In the genomic region with DNA sequence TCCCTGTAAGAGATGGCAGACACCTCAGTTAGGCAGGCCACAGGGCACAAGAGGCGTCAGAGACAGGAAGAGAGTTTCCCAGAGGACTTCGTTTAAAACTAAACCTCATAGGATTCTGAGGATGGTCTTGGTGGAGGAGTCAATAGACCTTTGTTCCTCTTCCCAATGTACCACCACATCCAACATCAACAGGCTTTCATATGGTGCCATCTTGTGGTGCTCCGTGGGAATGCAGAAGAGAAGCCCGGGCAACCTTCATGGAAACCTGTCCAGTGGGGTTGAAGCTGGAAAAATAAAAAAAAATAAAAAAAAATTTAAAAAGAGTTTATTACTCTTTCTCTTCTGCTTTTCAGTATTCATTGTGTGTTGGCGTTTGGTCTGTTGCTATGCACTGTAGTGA, we compare ENCODE assay signal across 8 mouse cellular contexts. TPM values are rescaled to one million over a fixed set of nuclear protein-coding genes. Genes with fewer than 3 reads are reported as not detected.
DNase-seq lines count a peak whose midpoint lies in the region; ATAC-seq and TF ChIP-seq lines count a peak whose summit lies in the region.
"Not testable (repeated sequence)": the region's sequence is repeated elsewhere in the genome, so short reads cannot be mapped to it uniquely, and the experiment has no call there.

No protein-coding gene starts in this region.

- not testable (repeated sequence) for TF ChIP-seq EP300 in stomach, postnatal 0 days (optimal IDR thresholded peaks at IDR 0.05)

- H3K9me3 ChIP-seq in embryonic facial prominence, embryonic 11.5 days (replicated peaks; ENCODE audit: control insufficient read depth, low read length); midbrain, embryonic 11.5 days (ENCODE audit: control insufficient read depth, low read length); stomach, postnatal 0 days (ENCODE audit: control insufficient read depth, low read length): not testable (repeated sequence)

- not testable (repeated sequence) for H3K4me1 ChIP-seq in embryonic facial prominence, embryonic 11.5 days (ENCODE audit: control insufficient read depth, insufficient read depth, low read length); midbrain, embryonic 11.5 days (ENCODE audit: control insufficient read depth, insufficient read depth, low read length); stomach, postnatal 0 days (replicated peaks; ENCODE audit: control insufficient read depth, insufficient read depth)

- not testable (repeated sequence) for H3K36me3 ChIP-seq in embryonic facial prominence, embryonic 11.5 days (replicated peaks; ENCODE audit: control insufficient read depth, insufficient read depth, low read depth, low read length); midbrain, embryonic 11.5 days (ENCODE audit: control insufficient read depth, insufficient read depth, low read length); stomach, postnatal 0 days (ENCODE audit: control insufficient read depth, insufficient read depth, low read length)

- H3K9ac ChIP-seq in embryonic facial prominence, embryonic 11.5 days (replicated peaks; ENCODE audit: low read length); midbrain, embryonic 11.5 days (ENCODE audit: low read length); stomach, postnatal 0 days (ENCODE audit: low read length): not testable (repeated sequence)

- not testable (repeated sequence) for H3K27me3 ChIP-seq in embryonic facial prominence, embryonic 11.5 days (ENCODE audit: control insufficient read depth, insufficient read depth, low read length); midbrain, embryonic 11.5 days (ENCODE audit: control insufficient read depth, insufficient read depth, low read length); stomach, postnatal 0 days (ENCODE audit: control insufficient read depth, insufficient read depth, low read length)

- intact Hi-C loops in left cerebral cortex, postnatal 4 days (cut with DNase I): not testable (repeated sequence)

- not testable (repeated sequence) for H3K4me3 ChIP-seq in embryonic facial prominence, embryonic 11.5 days (ENCODE audit: low read depth, low read length); midbrain, embryonic 11.5 days (ENCODE audit: low read depth, low read length); stomach, postnatal 0 days (ENCODE audit: low read depth, low read length)

- not testable (repeated sequence) for H3K27ac ChIP-seq in embryonic facial prominence, embryonic 11.5 days (replicated peaks; ENCODE audit: low read depth, low read length); midbrain, embryonic 11.5 days (ENCODE audit: low read depth, low read length); stomach, postnatal 0 days (replicated peaks)

- DNase-seq in ES-CJ7 (ENCODE audit: low read depth, low spot score): peak; percentile 55
- peak; percentile 40 for DNase-seq in c-Kit-positive CD71-negative TER-119-negative erythroid progenitor cells, embryonic 14.5 days (ENCODE audit: low read depth)
- peak; percentile 75 for DNase-seq in embryonic facial prominence, embryonic 11.5 days (ENCODE audit: low spot score)
- DNase-seq in heart, adult 18-20 months: peak; percentile 29 to 84
- peak; percentile 78 for DNase-seq in kidney, postnatal 10 days
- DNase-seq in left cerebral cortex, postnatal 4 days: peak; percentile 66
- DNase-seq in midbrain, embryonic 11.5 days (ENCODE audit: low spot score, missing footprints): peak; percentile 96
- DNase-seq in stomach, postnatal 0 days (ENCODE audit: low spot score): peak; percentile 69

- WGBS in embryonic facial prominence, embryonic 11.5 days: 14% methylated on average over 5 of the region's 5 CpGs
- WGBS in midbrain, embryonic 11.5 days: 31% methylated on average over 5 of the region's 5 CpGs
- WGBS in stomach, postnatal 0 days: 17% methylated on average over 5 of the region's 5 CpGs

- peak; percentile 82 for TF ChIP-seq CTCF in stomach, postnatal 0 days (IDR thresholded peaks at IDR 0.05; ENCODE audit: low read depth)

- not testable (repeated sequence) for H3K4me2 ChIP-seq in embryonic facial prominence, embryonic 11.5 days (ENCODE audit: low read depth, low read length); midbrain, embryonic 11.5 days; stomach, postnatal 0 days (replicated peaks; ENCODE audit: low read depth)

- not testable (repeated sequence) for ATAC-seq in embryonic facial prominence, embryonic 11.5 days (replicated peaks; ENCODE audit: insufficient number of reproducible peaks, low FRiP score, low TSS enrichment, low read depth); stomach, postnatal 0 days (ENCODE audit: low FRiP score, low TSS enrichment)
- ATAC-seq in midbrain, embryonic 11.5 days (ENCODE audit: low FRiP score): peak; percentile 44; the same call in 1 of the 2 replicates

RNA-seq across cellular contexts. Expression of gene Susd5, which starts 59.7 kb away (rescaled TPM):
- 0.81 and 1.2 TPM in 2 replicates for polyA plus RNA-seq in embryonic facial prominence, embryonic 11.5 days (2014; fragmentation: Nextera tagmentation; extraction: Ambion mirVana)
- 1 to 10 TPM; 1.1 to 1.2 TPM for total RNA-seq in heart, adult 18-20 months (2021)
- 1 to 10 TPM; 1.6 to 1.9 TPM for total RNA-seq in left cerebral cortex, postnatal 4 days (2021)
- 0.19 and 0.30 TPM in 2 replicates for polyA plus RNA-seq in midbrain, embryonic 11.5 days (2014; fragmentation: Nextera tagmentation; extraction: Ambion mirVana)
- 0.23 and 0.29 TPM in 2 replicates for polyA plus RNA-seq in stomach, postnatal 0 days (2015; fragmentation: Nextera tagmentation; extraction: Ambion mirVana)

Comparison
In these comparisons a context has a peak if more than half of its experiments do, and no peak if none do; other contexts are left out.
1. DNase-seq: peak in every context shown above with its lines; median percentile 96 in midbrain, embryonic 11.5 days; 78 in kidney, postnatal 10 days; 75 in embryonic facial prominence, embryonic 11.5 days; 69 in stomach, postnatal 0 days; 66 in left cerebral cortex, postnatal 4 days; 56 in heart, adult 18-20 months; 55 in ES-CJ7; 40 in c-Kit-positive CD71-negative TER-119-negative erythroid progenitor cells, embryonic 14.5 days.